Mouse (Mus musculus) testis, postnatal 14 days (tissue): ENCODE measurements at regions not wholly inside any gene's neighbourhood (a gene's known extent, or its start where the extent isn't known, plus 50 kb on each side); places are given as distances from the start of the nearest gene placed in this dataset.

Experiments
- DNase-seq: peaks from one replicate; pipeline ENCODE4 v3.0.0; 2021; ENCODE audit warnings: low spot score

DNA sequence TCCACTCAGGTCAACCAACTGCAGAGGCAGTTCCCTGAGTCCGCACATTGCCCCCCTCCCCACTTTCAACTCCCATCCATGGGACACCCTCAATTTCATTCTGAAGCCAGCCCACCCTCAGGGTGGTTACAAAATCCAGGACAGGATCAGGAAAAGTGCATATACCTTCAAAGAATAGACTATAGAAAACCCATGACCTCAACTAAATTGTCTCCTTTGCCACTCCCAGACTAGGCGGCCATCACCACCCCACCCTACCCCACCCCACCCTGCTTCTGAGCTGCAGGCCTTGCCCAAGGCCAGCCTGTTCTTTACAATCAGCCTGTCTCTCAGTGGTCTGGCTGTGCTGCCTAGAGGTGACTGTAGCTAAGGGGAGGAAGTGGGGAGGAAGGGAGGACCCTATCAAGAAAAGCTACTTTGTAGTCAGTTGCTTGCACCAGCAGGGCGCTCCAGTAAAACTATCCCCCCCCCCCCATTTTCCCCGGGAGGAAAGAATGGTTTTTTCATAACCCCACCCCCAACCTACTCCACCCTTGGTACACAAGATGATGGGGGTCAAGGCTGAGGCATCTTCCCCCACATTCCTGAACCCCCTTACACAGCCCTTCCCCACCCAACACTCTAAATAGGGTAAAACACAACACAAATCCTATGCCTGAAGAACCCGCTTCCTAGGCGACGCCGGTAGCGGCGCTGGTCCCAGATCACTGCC is 490.9 kb downstream of the Prss52 start:
- DNase-seq = no peak

DNA sequence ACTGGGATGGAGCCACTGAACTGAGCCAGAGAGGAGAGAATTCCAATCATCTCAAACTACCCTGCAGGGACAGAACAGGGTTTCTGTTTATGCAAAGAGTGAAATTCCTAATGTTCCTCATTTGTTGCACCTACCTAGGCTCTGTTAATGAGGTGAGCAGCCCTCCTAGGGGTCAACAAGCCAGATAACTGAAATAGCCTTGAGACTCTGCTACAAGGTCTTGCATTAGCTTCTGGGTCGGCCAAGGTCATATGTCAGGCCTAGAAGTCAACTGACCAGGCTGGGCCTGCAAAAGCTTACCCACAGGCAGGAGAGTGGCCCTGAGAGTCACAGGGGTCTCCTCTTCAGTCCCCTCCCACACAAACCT is 491.4 kb downstream of the Prss52 start:
- DNase-seq = no peak

DNA sequence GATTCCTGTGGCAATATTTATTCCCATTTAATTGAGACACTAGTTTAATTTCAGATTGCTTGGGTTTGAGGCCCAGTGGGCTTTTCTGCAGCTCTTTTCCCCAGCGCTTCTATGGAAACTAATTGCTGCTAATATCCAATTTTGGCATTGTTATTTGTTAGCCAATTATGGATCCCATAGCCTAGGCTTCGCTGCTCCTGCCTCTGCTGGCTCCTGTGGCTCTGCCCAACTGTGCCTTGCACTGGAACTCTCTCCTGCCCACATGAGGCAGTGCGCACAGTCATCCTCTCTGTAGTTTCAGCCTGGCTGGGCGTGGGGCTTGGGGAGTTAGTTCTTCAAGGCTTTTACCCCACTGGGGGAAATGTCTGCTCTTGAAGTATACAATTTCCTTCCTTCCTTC is 491.8 kb downstream of the Prss52 start:
- DNase-seq = no peak

- no peak for DNase-seq
Observed at GRCm38 (mm10) chr14:64597218-64597617, 493.1 kb downstream of the Prss52 start.
